Mouse (Mus musculus): ENCODE results near the gene Sik3.

DNA sequence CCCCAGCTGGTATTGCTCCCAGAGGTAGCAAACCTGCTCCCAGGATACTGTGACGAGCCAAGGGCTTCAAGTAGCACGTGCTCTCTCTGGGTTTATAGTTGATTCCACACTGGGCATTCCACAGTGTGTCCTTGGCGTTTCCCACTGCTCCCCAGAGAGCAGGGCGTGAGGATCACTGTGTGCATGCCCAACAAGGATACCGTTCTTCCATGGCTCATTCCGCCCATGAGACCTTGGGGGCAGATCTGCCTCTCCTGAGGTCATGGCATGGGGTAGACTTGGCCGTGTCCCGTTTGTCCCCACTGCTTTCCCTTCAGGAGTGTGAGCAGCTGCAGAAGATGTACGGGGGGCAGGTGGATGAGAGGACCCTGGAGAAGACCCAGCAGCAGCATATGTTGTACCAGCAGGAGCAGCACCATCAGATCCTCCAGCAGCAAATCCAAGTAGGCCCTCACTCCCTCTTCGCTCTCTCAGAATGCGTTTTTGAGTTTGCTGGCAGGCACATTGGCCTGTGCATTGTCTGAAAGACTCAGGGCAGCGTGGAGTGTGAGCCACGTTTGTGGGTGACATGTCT, 195.9 kb downstream of the Sik3 start:
- TF ChIP-seq CTCF (IDR thresholded peaks at IDR 0.05; ENCODE audit: low read depth), result no peak
- no peak for TF ChIP-seq EP300 (IDR thresholded peaks at IDR 0.05; ENCODE audit: low read depth)

All from liver, postnatal 0 days (tissue).